Mouse (Mus musculus) liver, adult 10 weeks (tissue): ENCODE measurements around the gene Rnf40. TPM values are rescaled to one million over a fixed set of nuclear protein-coding genes. Genes with fewer than 3 reads are reported as not detected.

Experiments used
- polyA plus RNA-seq: library from polyadenylated mRNA; stranded (reverse); fragments of 350-450 nt; fragmentation: Illumina TruSeq; extraction: RNeasy Lipid Tissue Mini Kit (QIAGEN cat#74804); gene quantifications from one replicate; pipeline ENCODE4 v1.2.3, GENCODE M21; 2014; ENCODE audit warnings: low read depth, low replicate concordance

Rnf40 gene
- 1.8 TPM for polyA plus RNA-seq

GRCm38 (mm10) chr7:127588011-127588871 is at the start of gene Rnf40, which contains the start of gene Ccdc189:
Rnf40 (plus strand) TSS chr7:127588767.
Ccdc189 (minus strand) TSS chr7:127588595.

GRCm38 (mm10) chr7:127561340-127561858 is 27.2 kb upstream of the Rnf40 start, which contains the start of gene Tmem265:
Tmem265 (plus strand) TSS chr7:127561390.

GRCm38 (mm10) chr7:127572895-127573471 is 15.6 kb upstream of the Rnf40 start, which contains the start of gene Phkg2:
Phkg2 (plus strand) TSS chr7:127573340.

GRCm38 (mm10) chr7:127614891-127615843 is 26.6 kb downstream of the Rnf40 start, which contains the start of gene Zfp629:
Zfp629 (minus strand) TSS chr7:127615797.

Other genes with a start within 250 kb of the Rnf40 start
- 2.7 TPM for gene Zfp768, start 243.2 kb upstream of the Rnf40 start, polyA plus RNA-seq
- 1.0 TPM for gene Zfp747, start 212.7 kb upstream of the Rnf40 start, polyA plus RNA-seq
- 0.61 TPM for gene 9130019O22Rik, start 201.6 kb upstream of the Rnf40 start, polyA plus RNA-seq
- gene E430018J23Rik, start 195.1 kb upstream of the Rnf40 start, polyA plus RNA-seq: 0.42 TPM
- gene Zfp764, start 181.9 kb upstream of the Rnf40 start, polyA plus RNA-seq: 0.77 TPM
- gene Zfp688, start 166.7 kb upstream of the Rnf40 start, polyA plus RNA-seq: 1.4 TPM
- gene Zfp689, start 139.6 kb upstream of the Rnf40 start, polyA plus RNA-seq: 0.48 TPM
- 10.5 TPM for gene Prr14, start 129.2 kb upstream of the Rnf40 start, polyA plus RNA-seq
- gene Fbrs, start 109.6 kb upstream of the Rnf40 start, polyA plus RNA-seq: 5.4 TPM
- 1.8 TPM for gene Srcap, start 76.8 kb upstream of the Rnf40 start, polyA plus RNA-seq
- 3.5 TPM for gene Gm42715, start 69.2 kb upstream of the Rnf40 start, polyA plus RNA-seq
- not detected for gene Tmem265, start 27.4 kb upstream of the Rnf40 start, polyA plus RNA-seq
- gene Phkg2, start 15.4 kb upstream of the Rnf40 start, polyA plus RNA-seq: 17.5 TPM
- not detected for gene Ccdc189, start 172 bp upstream of the Rnf40 start, polyA plus RNA-seq
- gene Zfp629, start 27.0 kb downstream of the Rnf40 start, polyA plus RNA-seq: 3.5 TPM
- 0.26 TPM for gene Bcl7c, start 120.2 kb downstream of the Rnf40 start, polyA plus RNA-seq
- 5.0 TPM for gene Ctf1, start 124.0 kb downstream of the Rnf40 start, polyA plus RNA-seq
- not detected for gene Ctf2, start 143.4 kb downstream of the Rnf40 start, polyA plus RNA-seq
- 0.21 TPM for gene Fbxl19, start 155.8 kb downstream of the Rnf40 start, polyA plus RNA-seq
- gene Orai3, start 181.0 kb downstream of the Rnf40 start, polyA plus RNA-seq: 4.0 TPM
- gene Setd1a, start 187.9 kb downstream of the Rnf40 start, polyA plus RNA-seq: 1.6 TPM
- not detected for gene Gm49388, start 196.8 kb downstream of the Rnf40 start, polyA plus RNA-seq
- gene Hsd3b7, start 211.8 kb downstream of the Rnf40 start, polyA plus RNA-seq: 305 TPM
- 12.3 TPM for gene Stx4a, start 235.5 kb downstream of the Rnf40 start, polyA plus RNA-seq
- gene Stx1b, start 235.8 kb downstream of the Rnf40 start, polyA plus RNA-seq: 3.2 TPM